Mouse (Mus musculus) 3T3-L1 (cell line): ENCODE results near the gene Tmem87a.

Experiments used
- DNase-seq: peaks from one replicate; pipeline ENCODE4 v3.0.0-alpha.2; 2015; ENCODE audit warnings: low read depth, low spot score

Gene Tmem87a

GRCm38 (mm10) chr2:120403986-120404822, at the start of gene Tmem87a:
Tmem87a (minus strand) TSS chr2:120404113.
- DNase-seq: peak; percentile 99

GRCm38 (mm10) chr2:120452600-120452999, 48.7 kb upstream of the Tmem87a start:
- DNase-seq: peak; percentile 69

GRCm38 (mm10) chr2:120450724-120451123, 46.8 kb upstream of the Tmem87a start:
- DNase-seq: no peak

- no peak for DNase-seq
Observed at GRCm38 (mm10) chr2:120447306-120447705, 43.4 kb upstream of the Tmem87a start.

- no peak for DNase-seq
Observed at GRCm38 (mm10) chr2:120446373-120446772, 42.5 kb upstream of the Tmem87a start.

- DNase-seq: no peak
Observed at GRCm38 (mm10) chr2:120444486-120444885, 40.6 kb upstream of the Tmem87a start.

- DNase-seq: no peak
Observed at GRCm38 (mm10) chr2:120424386-120424785, 20.5 kb upstream of the Tmem87a start.

GRCm38 (mm10) chr2:120414738-120415414, 11.0 kb upstream of the Tmem87a start:
- no peak for DNase-seq

GRCm38 (mm10) chr2:120414113-120414512, 10.2 kb upstream of the Tmem87a start:
- no peak for DNase-seq

- DNase-seq: no peak
Observed at GRCm38 (mm10) chr2:120411096-120411628, 7.2 kb upstream of the Tmem87a start.

- no peak for DNase-seq
Observed at GRCm38 (mm10) chr2:120404823-120405765, 1.2 kb upstream of the Tmem87a start.

GRCm38 (mm10) chr2:120403653-120403985, 294 bp downstream of the Tmem87a start, which contains the start of gene Ganc:
Ganc (plus strand) TSS chr2:120403896.
- no peak for DNase-seq

- DNase-seq: peak; percentile 39
Observed at GRCm38 (mm10) chr2:120402813-120403212, 1.1 kb downstream of the Tmem87a start.

GRCm38 (mm10) chr2:120397951-120398350, 6.0 kb downstream of the Tmem87a start:
- DNase-seq: no peak

- DNase-seq: no peak
Observed at GRCm38 (mm10) chr2:120392406-120392805, 11.5 kb downstream of the Tmem87a start.

GRCm38 (mm10) chr2:120390934-120391333, 13.0 kb downstream of the Tmem87a start:
- no peak for DNase-seq

- DNase-seq: no peak
Observed at GRCm38 (mm10) chr2:120389376-120389775, 14.5 kb downstream of the Tmem87a start.

- DNase-seq: no peak
Observed at GRCm38 (mm10) chr2:120387291-120387690, 16.6 kb downstream of the Tmem87a start.

- DNase-seq: no peak
Observed at GRCm38 (mm10) chr2:120386264-120386663, 17.6 kb downstream of the Tmem87a start.

GRCm38 (mm10) chr2:120373858-120374257, 30.1 kb downstream of the Tmem87a start:
- DNase-seq: no peak

- DNase-seq: no peak
Observed at GRCm38 (mm10) chr2:120367416-120368207, 36.3 kb downstream of the Tmem87a start.
